Mouse (Mus musculus): ENCODE results near the gene Fbxo36.

DNA sequence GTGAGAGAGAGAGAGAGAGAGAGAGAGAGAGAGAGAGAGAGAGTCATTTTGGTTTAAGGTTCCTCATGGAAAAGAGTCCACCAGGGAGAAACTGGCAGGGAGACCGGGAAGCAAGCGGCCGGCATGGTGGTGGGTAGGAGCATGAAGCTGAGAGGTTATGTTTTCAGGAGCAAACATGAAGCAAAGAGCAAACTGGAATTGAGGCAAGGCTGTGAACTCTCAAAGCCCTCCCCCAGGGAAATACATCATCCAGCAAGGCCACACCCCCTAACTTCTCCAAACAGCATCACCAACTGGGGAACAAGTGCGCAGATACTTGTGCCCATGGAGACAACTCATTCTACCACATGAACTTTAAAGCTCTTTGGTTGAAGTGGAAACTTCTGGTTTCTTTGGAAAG, 103.9 kb downstream of the Fbxo36 start:
- TF ChIP-seq EP300 (optimal IDR thresholded peaks at IDR 0.05) (no peak), CTCF (IDR thresholded peaks at IDR 0.05; ENCODE audit: low read depth) (no peak)
